In the genomic region with DNA sequence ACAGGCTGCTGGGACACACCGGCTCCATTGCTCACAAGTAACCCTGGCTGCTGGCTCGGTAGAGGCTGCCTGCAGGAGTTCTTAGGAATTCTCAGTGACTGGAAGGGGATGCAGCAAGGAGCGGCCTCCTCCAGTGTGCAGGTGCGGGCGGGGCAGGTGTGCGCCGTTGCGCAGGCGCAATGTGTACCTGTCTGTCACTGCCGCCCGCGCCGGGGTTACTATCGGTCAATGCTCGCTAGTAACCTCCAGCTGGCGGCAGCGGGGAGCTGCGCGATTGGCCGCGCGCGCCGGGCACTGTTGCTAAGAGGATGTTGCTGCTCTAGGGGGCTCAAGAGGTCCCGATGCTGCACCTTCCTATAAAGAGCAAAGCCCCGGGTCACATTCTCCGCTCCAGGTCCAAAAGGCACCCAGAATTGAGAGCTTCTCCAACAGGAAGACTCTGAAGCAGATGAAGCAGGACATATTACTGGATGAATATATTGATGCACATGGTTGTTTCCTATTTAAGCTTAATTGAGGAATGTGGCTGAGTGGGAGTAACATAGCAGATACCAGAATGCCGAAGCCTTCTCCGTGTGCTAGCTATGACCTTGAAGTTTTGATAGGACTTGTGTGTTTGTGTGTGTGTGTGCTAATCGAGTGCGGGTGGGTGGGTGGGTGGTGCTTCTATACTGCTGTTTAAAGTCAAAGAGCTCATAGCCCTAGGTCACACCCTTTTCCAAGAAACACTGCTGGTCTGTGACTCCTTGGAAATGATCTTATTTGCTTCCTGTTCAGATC, we compare ENCODE assay signal across 8 mouse cellular contexts. TPM values are rescaled to one million over a fixed set of nuclear protein-coding genes. Genes with fewer than 3 reads are reported as not detected.
DNase-seq lines count a peak whose midpoint lies in the region.

No protein-coding gene starts in this region.

- peaks cover 100% of the 10 kb centered on the region for H3K79me2 ChIP-seq in macrophage (ENCODE audit: inconsistent target)

- H3K27ac ChIP-seq in macrophage, result 0 out of 2 replicates have a peak overlapping the region, but pooled peaks have one; percentile 12

- 24% methylated on average over 31 of the region's 31 CpGs for WGBS in macrophage (ENCODE audit: missing documents)

- H3K36me3 ChIP-seq in macrophage (ENCODE audit: inconsistent target), result peaks cover 39% of the 10 kb centered on the region

- DNase-seq in WW6 (ENCODE audit: low read depth, low spot score), result peak; percentile 63
- DNase-seq in cerebellum, postnatal 4 days (ENCODE audit: low spot score in 2 of 2), result peak; percentile 58 to 82
- peak; percentile 37 to 49 for DNase-seq in gastrocnemius, adult 8-10 months (ENCODE audit: low spot score in 2 of 2)
- DNase-seq in hindlimb bud, embryonic 11.5 days (ENCODE audit: extremely low spot score, low read depth, low spot score), result peak; percentile 33
- DNase-seq in left cerebral cortex, adult 8-10 months (ENCODE audit: low spot score in 2 of 2), result peak; percentile 72 to 87
- DNase-seq in right cerebral cortex, adult 2 months (ENCODE audit: low spot score in 2 of 2), result peak; percentile 83 to 84
- DNase-seq in urinary bladder, postnatal 25 days (ENCODE audit: low spot score), result peak; percentile 61

- H3K4me3 ChIP-seq in macrophage (ENCODE audit: inconsistent target), result no peak overlapping the region

RNA-seq across cellular contexts. Expression of a gene that starts 16.0 kb away (rescaled TPM):
- total RNA-seq in gastrocnemius, adult 8-10 months (2022), result 1 to 10 TPM; 1.2 to 1.8 (median 1.5) TPM
- 10 to 100 TPM; 83.1 to 94.3 (median 83.4) TPM for total RNA-seq in left cerebral cortex, adult 8-10 months (2022)
- 100 to 1,000 TPM in 22 of 26 experiments, 10 to 100 TPM in 4; 45.0 to 348 (median 216) TPM for total RNA-seq in macrophage (2018; cell fraction: chromatin; rRNA removed)
- total RNA-seq in macrophage (2018; cell fraction: cytosol; rRNA removed), result 100 to 1,000 TPM; 113 to 311 (median 211) TPM
- 100 to 1,000 TPM in 19 of 26 experiments, 10 to 100 TPM in 7; 53.9 to 293 (median 194) TPM for total RNA-seq in macrophage (2018; cell fraction: nucleus; rRNA removed)
- 23.2 to 132 TPM (median 107 TPM) in 3 replicates for polyA plus RNA-seq in macrophage (2018)

RNA-seq across cellular contexts. Expression of a gene that starts 56.0 kb away (rescaled TPM):
- not detected for total RNA-seq in gastrocnemius, adult 8-10 months (2022)
- not detected for total RNA-seq in left cerebral cortex, adult 8-10 months (2022)
- total RNA-seq in macrophage (2018; cell fraction: chromatin; rRNA removed), result not detected
- total RNA-seq in macrophage (2018; cell fraction: cytosol; rRNA removed), result not detected
- total RNA-seq in macrophage (2018; cell fraction: nucleus; rRNA removed), result not detected
- not detected in 3 replicates for polyA plus RNA-seq in macrophage (2018)

Comparison
In these comparisons a context has a peak if more than half of its experiments do, and no peak if none do; other contexts are left out.
1. DNase-seq: peak in every context shown above with its lines; median percentile 84 in right cerebral cortex, adult 2 months; 80 in left cerebral cortex, adult 8-10 months; 70 in cerebellum, postnatal 4 days; 63 in WW6; 61 in urinary bladder, postnatal 25 days; 43 in gastrocnemius, adult 8-10 months; 33 in hindlimb bud, embryonic 11.5 days.
2. RNA of a gene that starts 16.0 kb away (total RNA-seq): 83.1 to 94.3 TPM in left cerebral cortex, adult 8-10 months; 1.2 to 1.8 TPM in gastrocnemius, adult 8-10 months; every median in the first group is over 10 times any median in the second.